ENCODE assay signal across 14 mouse cellular contexts in the genomic region with DNA sequence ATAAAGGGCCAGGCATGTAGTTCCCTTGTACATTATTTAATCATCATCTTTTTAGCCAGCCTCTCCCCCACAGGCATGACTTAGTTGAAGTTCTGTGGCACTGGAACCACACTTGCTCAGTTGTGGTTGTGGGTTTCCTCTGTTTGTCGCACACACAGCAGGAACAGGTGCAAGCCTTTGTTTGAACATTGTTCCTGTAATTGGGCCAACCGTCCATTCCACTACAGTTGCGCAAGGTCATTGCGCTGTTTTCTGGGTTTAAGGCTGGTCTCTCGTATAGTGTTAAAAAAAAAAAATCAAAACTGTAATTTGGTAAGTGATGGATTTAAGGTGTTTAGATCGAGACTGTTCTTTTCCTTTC.
A peak's percentile ranks its signal among the peaks of the same experiment; 100 is the strongest.
DNase-seq lines count a peak whose midpoint lies in the region; ATAC-seq and TF ChIP-seq lines count a peak whose summit lies in the region.
"Had no signal": no experiment of that assay in that cellular context is flagged by ENCODE, and none has a peak within 500 bp of the region (broad histone marks: within the 10 kb centered on the region; RNA-seq: fewer than 3 reads in every experiment).

No protein-coding gene starts in this region.

- TF ChIP-seq EP300 in liver, embryonic 14.5 days (IDR thresholded peaks at IDR 0.05; ENCODE audit: low read depth) = peak; percentile 51; the same call in 1 of the 2 replicates

- peak; percentile 17 for DNase-seq in gastrocnemius, postnatal 25 days
- no peak for DNase-seq in gastrocnemius, postnatal 14 days
- DNase-seq in T-cell, adult 2 months (ENCODE audit: low spot score) = peak; percentile 82
- peak; percentile 10 to 13 (median 12) for DNase-seq in liver, embryonic 14.5 days (ENCODE audit: low read depth in 3 of 3, low spot score in 3 of 3)
- DNase-seq in splenic B cell, adult 2 months (ENCODE audit: low read depth, low spot score) = peak; percentile 22
- DNase-seq in adrenal gland, adult (ENCODE audit: inconsistent age in 2 of 2, low spot score in 1 of 2) = no peak
- no peak for DNase-seq in hindbrain, postnatal 0 days (ENCODE audit: low spot score)
- DNase-seq in urinary bladder, adult 18-20 months (ENCODE audit: low spot score in 2 of 2) = no peak
- DNase-seq: adrenal gland, postnatal 14 days; cerebellum, adult 11-12 months; gastrocnemius, postnatal 36 days had no signal

- no peaks in the 10 kb centered on the region for H3K9me3 ChIP-seq in liver, embryonic 14.5 days (ENCODE audit: control insufficient read depth, low read length)
- H3K9me3 ChIP-seq in hindbrain, postnatal 0 days (ENCODE audit: low read length) = no peaks in the 10 kb centered on the region
- H3K9me3 ChIP-seq: embryonic facial prominence, embryonic 10.5 days; lung, embryonic 15.5 days had no signal

- peaks cover 6 to 37% of the 10 kb centered on the region in 2 experiments for H3K4me1 ChIP-seq in liver, embryonic 14.5 days (replicated peaks; ENCODE audit: control insufficient read depth in 2 of 2, insufficient read depth in 2 of 2, low read length in 1 of 2)
- H3K4me1 ChIP-seq in hindbrain, postnatal 0 days (ENCODE audit: insufficient read depth, low read length) = no peaks in the 10 kb centered on the region
- H3K4me1 ChIP-seq: embryonic facial prominence, embryonic 10.5 days; lung, embryonic 15.5 days had no signal

- H3K27ac ChIP-seq in liver, embryonic 14.5 days = peak overlapping the region; percentile 37; the same call in 1 of the 2 replicates
- H3K27ac ChIP-seq in hindbrain, postnatal 0 days = no peak overlapping the region
- H3K27ac ChIP-seq: embryonic facial prominence, embryonic 10.5 days; lung, embryonic 15.5 days had no signal

- 28% methylated on average over 6 of the region's 6 CpGs for WGBS in liver, embryonic 14.5 days (ENCODE audit: insufficient replicate concordance)
- WGBS in hindbrain, postnatal 0 days = 89% methylated on average over 6 of the region's 6 CpGs

- intact Hi-C loops in gastrocnemius, postnatal 14 days (cut with DNase I; ENCODE audit: low total_unique reads) = no loop called here

- peak overlapping the region; percentile 11; the same call in 1 of the 2 replicates for H3K4me2 ChIP-seq in liver, embryonic 14.5 days (ENCODE audit: low read depth)
- H3K4me2 ChIP-seq in hindbrain, postnatal 0 days (ENCODE audit: low read depth, low read length) = no peak overlapping the region
- H3K4me2 ChIP-seq: lung, embryonic 15.5 days had no signal

- no peaks in the 10 kb centered on the region for H3K27me3 ChIP-seq in liver, embryonic 14.5 days (ENCODE audit: control insufficient read depth, insufficient read depth, low read length)
- H3K27me3 ChIP-seq in splenic B cell, adult 2 months (ENCODE audit: control insufficient read depth, insufficient read depth, low read length, poor library complexity, severe bottlenecking) = no peaks in the 10 kb centered on the region
- no peaks in the 10 kb centered on the region for H3K27me3 ChIP-seq in hindbrain, postnatal 0 days (ENCODE audit: insufficient read depth, low read length)
- H3K27me3 ChIP-seq: lung, embryonic 15.5 days; Patski had no signal

- no peak overlapping the region for H3K4me3 ChIP-seq in liver, embryonic 14.5 days (ENCODE audit: insufficient read depth in 1 of 2, low read depth in 2 of 2, low read length in 2 of 2)
- H3K4me3 ChIP-seq in hindbrain, postnatal 0 days (ENCODE audit: low read length) = no peak overlapping the region
- H3K4me3 ChIP-seq: embryonic facial prominence, embryonic 10.5 days; lung, embryonic 15.5 days had no signal

- no peak for TF ChIP-seq CTCF in liver, embryonic 14.5 days (IDR thresholded peaks at IDR 0.05; ENCODE audit: low read depth)
- TF ChIP-seq CTCF in hindbrain, postnatal 0 days (IDR thresholded peaks at IDR 0.05; ENCODE audit: low read depth) = no peak

- no peak for ATAC-seq in liver, embryonic 14.5 days (ENCODE audit: insufficient read depth)
- ATAC-seq in hindbrain, postnatal 0 days = no peak
- ATAC-seq: Patski had no signal

- no peaks in the 10 kb centered on the region for H3K36me3 ChIP-seq in liver, embryonic 14.5 days (replicated peaks; ENCODE audit: control insufficient read depth, insufficient read depth, low read depth)
- no peaks in the 10 kb centered on the region for H3K36me3 ChIP-seq in splenic B cell, adult 2 months (ENCODE audit: control insufficient read depth, insufficient read depth, low read length, poor library complexity, severe bottlenecking)
- H3K36me3 ChIP-seq in hindbrain, postnatal 0 days (ENCODE audit: insufficient read depth, low read length) = 0 out of 2 replicates have a peak, but pooled peaks cover 3% of the 10 kb centered on the region
- H3K36me3 ChIP-seq: lung, embryonic 15.5 days had no signal

- H3K9ac ChIP-seq in liver, embryonic 14.5 days (replicated peaks) = no peak overlapping the region
- H3K9ac ChIP-seq in hindbrain, postnatal 0 days (replicated peaks; ENCODE audit: low read length) = no peak overlapping the region
- H3K9ac ChIP-seq: lung, embryonic 15.5 days had no signal

Comparison
In these comparisons a context has a peak if more than half of its experiments do, and no peak if none do; other contexts are left out.
1. DNase-seq: peak in gastrocnemius, postnatal 25 days (single experiment), T-cell, adult 2 months (single experiment), liver, embryonic 14.5 days (3 of 3) and splenic B cell, adult 2 months (single experiment); none in gastrocnemius, postnatal 14 days (single experiment), adrenal gland, adult (0 of 2), hindbrain, postnatal 0 days (single experiment) and urinary bladder, adult 18-20 months (0 of 2).